Mouse (Mus musculus) midbrain, embryonic 11.5 days (tissue): ENCODE results near the gene Dlgap5. TPM values are rescaled to one million over a fixed set of nuclear protein-coding genes. Genes with fewer than 3 reads are reported as not detected.

Source experiments
- ATAC-seq: fragments of 200-750 bp; cut with Nextera tagmentation; 2 replicates; pipeline ENCODE4 v1.8.0; 2017; ENCODE audit warnings: moderate TSS enrichment, moderate library complexity; ENCODE audit not compliant: low FRiP score
- DNase-seq: peaks from one replicate; pipeline ENCODE4 v3.0.0; 2015; ENCODE audit warnings: low spot score; ENCODE audit errors: missing footprints
- H3K27ac ChIP-seq: fragments of 300-500 bp; sonication (generic); 2 replicates; pipeline ENCODE4 v1.5.1; 2014; ENCODE audit warnings: low read depth, low read length
- H3K27me3 ChIP-seq: fragments of 300-500 bp; sonication (generic); 2 replicates; pipeline ENCODE4 v1.6.1; 2014; ENCODE audit warnings: mild to moderate bottlenecking, low read length, moderate library complexity, mixed read lengths; ENCODE audit not compliant: control insufficient read depth, insufficient read depth
- H3K36me3 ChIP-seq: fragments of 300-500 bp; sonication (generic); 2 replicates; pipeline ENCODE4 v1.6.1; 2014; ENCODE audit warnings: mild to moderate bottlenecking, low read length, moderate library complexity, mixed read lengths; ENCODE audit not compliant: control insufficient read depth, insufficient read depth
- H3K4me1 ChIP-seq: fragments of 300-500 bp; sonication (generic); 2 replicates; pipeline ENCODE4 v1.6.1; 2014; ENCODE audit warnings: low read length; ENCODE audit not compliant: control insufficient read depth, insufficient read depth
- H3K4me2 ChIP-seq: fragments of 300-500 bp; sonication (generic); 2 replicates; pipeline ENCODE4 v1.6.1; 2014; ENCODE audit warnings: mild to moderate bottlenecking, moderate library complexity
- H3K4me3 ChIP-seq: fragments of 300-500 bp; sonication (generic); 2 replicates; pipeline ENCODE4 v1.5.1; 2014; ENCODE audit warnings: low read depth, low read length
- H3K9ac ChIP-seq: fragments of 300-500 bp; sonication (generic); 2 replicates; pipeline ENCODE4 v1.6.1; 2014; ENCODE audit warnings: low read length
- H3K9me3 ChIP-seq: fragments of 300-500 bp; sonication (generic); 2 replicates; pipeline ENCODE4 v1.6.1; 2016; ENCODE audit warnings: low read length; ENCODE audit not compliant: control insufficient read depth
- WGBS: fragments of 180-500 bp; shearing (Covaris S2); extraction: QIAGEN DNeasy Blood & Tissue Kit; methylation state at CpG from one replicate; pipeline ENCODE4 v1.1.7; 2014; 5-methylcytosine and 5-hydroxymethylcytosine counted together
- polyA plus RNA-seq: library from polyadenylated mRNA; unstranded; fragments of >200 nt; fragmentation: Nextera tagmentation; extraction: Ambion mirVana; gene quantifications from 2 replicates; pipeline ENCODE4 v1.2.1, GENCODE M21; 2014

Gene Dlgap5
- polyA plus RNA-seq, 1 experiment from 2014 or later: 61.2 TPM

DNA sequence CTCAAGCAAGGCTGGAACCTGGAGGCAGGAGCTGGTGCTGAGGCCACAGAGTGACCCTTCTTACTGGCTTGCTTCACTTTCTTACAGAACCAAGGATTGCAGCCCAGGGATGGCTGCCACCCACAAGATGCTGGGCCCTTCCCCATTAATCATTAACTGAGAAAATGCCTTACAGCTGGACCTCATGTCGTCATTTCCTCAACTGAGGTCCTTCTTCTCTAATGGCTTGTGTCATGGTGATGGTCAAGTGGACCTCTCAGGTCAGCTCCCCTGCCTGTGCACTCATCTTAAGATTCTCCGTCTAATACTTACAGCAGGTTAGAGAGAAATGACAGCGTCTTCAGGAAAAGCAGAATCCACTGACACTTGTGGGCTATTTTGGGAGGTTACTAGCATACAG, 861 bp downstream of the Dlgap5 start:
- ATAC-seq: no peak
- DNase-seq: no peak
- Histone ChIP-seq H3K4me2 (peak overlapping the region; percentile 63), H3K4me1 (peaks cover 6% of the 10 kb centered on the region), H3K27ac (no peak overlapping the region), H3K9ac (peak overlapping the region; percentile 69), H3K27me3 (no peaks in the 10 kb centered on the region), H3K9me3 (no peaks in the 10 kb centered on the region), H3K36me3 (peaks cover 4% of the 10 kb centered on the region; the same call in 1 of the 2 replicates), H3K4me3 (peak overlapping the region; percentile 56)
- WGBS: 44% methylated on average over 3 of the region's 3 CpGs

GRCm38 (mm10) chr14:47406000-47406399, 12.2 kb downstream of the Dlgap5 start:
- H3K36me3 ChIP-seq: peaks cover 37% of the 10 kb centered on the region

DNA sequence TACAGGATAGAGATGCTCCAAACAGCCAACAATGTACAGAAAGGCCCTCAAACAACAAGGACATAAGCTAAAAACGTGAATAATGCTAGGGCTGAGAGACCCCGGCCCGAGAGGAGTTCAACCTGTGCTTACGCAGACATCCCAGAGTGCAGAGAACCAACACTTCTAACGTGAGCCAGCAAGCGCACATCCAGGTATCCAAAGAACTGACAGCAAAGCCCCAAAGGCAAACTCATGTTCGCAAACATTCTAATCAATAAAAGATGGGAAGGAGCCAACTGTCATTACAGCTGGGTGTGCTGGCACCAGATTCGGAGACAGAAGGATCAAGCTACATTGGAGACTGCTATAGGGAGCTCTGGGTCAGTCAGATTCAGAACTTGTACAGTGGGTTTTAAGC, 15.5 kb downstream of the Dlgap5 start:
- H3K27ac ChIP-seq: no peak overlapping the region

More at GRCm38 (mm10) chr14:47406000-47406399, 12.2 kb downstream of the Dlgap5 start:
- WGBS: 88% methylated on average over 9 of the region's 9 CpGs
- H3K4me1 ChIP-seq: no peaks in the 10 kb centered on the region
- no peak for DNase-seq
- H3K4me2 ChIP-seq: no peak overlapping the region
- H3K27ac ChIP-seq: no peak overlapping the region
- no peaks in the 10 kb centered on the region for H3K27me3 ChIP-seq
- H3K9ac ChIP-seq: no peak overlapping the region
- no peaks in the 10 kb centered on the region for H3K9me3 ChIP-seq
- ATAC-seq: no peak
- H3K4me3 ChIP-seq: no peak overlapping the region

DNA sequence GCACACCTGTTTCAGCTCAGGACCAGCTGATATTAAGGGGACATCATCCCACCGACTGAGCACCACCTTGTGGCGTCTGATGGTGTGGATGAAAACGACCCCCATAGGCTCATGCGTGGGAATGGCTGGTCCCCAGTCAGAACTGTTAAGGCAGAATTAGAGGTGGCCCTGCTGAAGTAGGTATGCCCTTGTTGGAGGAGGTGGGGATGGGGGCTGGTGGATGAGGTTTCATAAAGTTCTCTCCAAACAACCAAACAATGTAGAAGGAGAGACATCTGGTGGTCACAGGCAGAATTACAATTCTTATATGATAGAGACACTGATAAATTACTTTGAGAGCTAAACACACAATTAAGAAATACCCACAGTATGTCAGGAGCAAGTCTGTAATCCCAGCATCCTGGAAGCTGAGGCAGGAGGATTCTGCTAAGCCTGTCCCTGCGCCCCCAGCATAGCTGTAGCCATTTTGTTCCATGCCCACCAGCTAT, 22.0 kb downstream of the Dlgap5 start:
- peak; percentile 92 for DNase-seq
- Histone ChIP-seq H3K4me1 (no peaks in the 10 kb centered on the region), H3K9ac (no peak overlapping the region), H3K4me3 (no peak overlapping the region), H3K36me3 (peaks cover 40% of the 10 kb centered on the region), H3K9me3 (no peaks in the 10 kb centered on the region), H3K27me3 (no peaks in the 10 kb centered on the region), H3K4me2 (no peak overlapping the region), H3K27ac (no peak overlapping the region)
- peak; percentile 55; the same call in 1 of the 2 replicates for ATAC-seq
- WGBS: 75% methylated on average over 5 of the region's 5 CpGs

More for the DNA sequence above, 15.5 kb downstream of the Dlgap5 start:
- Histone ChIP-seq H3K4me2 (no peak overlapping the region), H3K27me3 (no peaks in the 10 kb centered on the region), H3K9me3 (no peaks in the 10 kb centered on the region), H3K4me1 (no peaks in the 10 kb centered on the region), H3K4me3 (no peak overlapping the region), H3K36me3 (peaks cover 28% of the 10 kb centered on the region), H3K9ac (no peak overlapping the region)
- WGBS: 91% methylated on average over 8 of the region's 8 CpGs
- DNase-seq (peak; percentile 56), ATAC-seq (no peak)

DNA sequence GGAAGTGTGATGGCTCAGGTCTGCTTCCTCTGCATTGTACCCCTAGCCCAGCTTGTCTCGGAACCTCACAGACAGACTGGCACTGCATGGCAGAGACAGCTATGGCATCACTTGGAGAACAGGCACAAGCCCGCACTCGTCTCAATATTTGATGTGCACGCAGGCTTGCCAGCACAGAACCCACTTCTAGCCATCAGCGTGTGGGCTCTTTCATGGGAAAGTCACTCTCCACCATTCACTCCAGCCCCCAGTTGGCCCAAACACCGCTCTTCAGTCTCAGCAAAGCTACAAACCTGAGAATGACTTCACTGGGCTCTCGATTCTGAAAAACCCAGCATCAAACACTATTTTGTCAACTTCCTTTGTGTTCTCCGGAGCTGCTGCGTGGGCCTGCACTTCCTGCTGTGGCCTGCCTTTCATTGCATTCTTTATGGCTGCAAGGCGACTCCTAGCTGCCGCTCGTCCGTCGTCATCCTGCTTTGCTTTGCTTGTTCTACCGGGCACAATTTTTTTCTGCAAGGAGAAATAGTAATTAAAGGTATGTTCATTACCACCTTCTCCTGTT, 22.7 kb downstream of the Dlgap5 start:
- no peak overlapping the region for H3K9ac ChIP-seq
- H3K4me3 ChIP-seq: no peak overlapping the region
- no peak overlapping the region for H3K27ac ChIP-seq
- no peaks in the 10 kb centered on the region for H3K27me3 ChIP-seq
- peaks cover 39% of the 10 kb centered on the region for H3K36me3 ChIP-seq
- no peaks in the 10 kb centered on the region for H3K9me3 ChIP-seq
- 78% methylated on average over 15 of the region's 15 CpGs for WGBS
- H3K4me1 ChIP-seq: no peaks in the 10 kb centered on the region
- ATAC-seq (no peak), DNase-seq (no peak)
- H3K4me2 ChIP-seq: no peak overlapping the region

DNA sequence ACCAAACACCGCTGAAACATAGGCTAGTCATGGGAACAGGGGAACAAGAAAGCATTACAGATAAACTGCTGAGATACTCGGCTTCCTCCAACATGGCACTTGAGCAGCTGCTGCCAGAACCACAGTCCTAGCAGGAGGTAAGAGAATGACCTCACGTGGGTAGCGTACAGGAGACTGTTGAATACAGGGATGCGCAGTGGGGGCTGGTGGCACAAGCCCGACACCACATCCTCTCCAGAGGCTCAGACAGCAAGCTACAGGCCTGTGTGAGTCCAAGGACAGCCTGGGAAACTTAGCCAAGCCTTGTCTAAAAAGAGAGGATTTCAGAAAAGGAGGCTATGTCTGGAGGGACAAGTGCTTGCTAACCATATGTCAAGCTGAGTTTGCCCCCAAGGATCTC, 23.2 kb downstream of the Dlgap5 start:
- Histone ChIP-seq H3K27me3 (no peaks in the 10 kb centered on the region), H3K4me2 (no peak overlapping the region), H3K4me1 (no peaks in the 10 kb centered on the region), H3K36me3 (peaks cover 42% of the 10 kb centered on the region), H3K9ac (no peak overlapping the region), H3K9me3 (no peaks in the 10 kb centered on the region), H3K27ac (no peak overlapping the region), H3K4me3 (no peak overlapping the region)
- DNase-seq: no peak
- ATAC-seq: no peak
- WGBS: 95% methylated on average over 6 of the region's 6 CpGs

GRCm38 (mm10) chr14:47393354-47394094, 24.7 kb downstream of the Dlgap5 start:
- no peak overlapping the region for H3K4me3 ChIP-seq
- H3K9ac ChIP-seq: no peak overlapping the region
- H3K9me3 ChIP-seq: no peaks in the 10 kb centered on the region
- ATAC-seq (no peak), DNase-seq (no peak)
- H3K4me2 ChIP-seq: no peak overlapping the region
- H3K27me3 ChIP-seq: no peaks in the 10 kb centered on the region
- H3K27ac ChIP-seq: no peak overlapping the region
- peaks cover 42% of the 10 kb centered on the region for H3K36me3 ChIP-seq
- 97% methylated on average over 10 of the region's 10 CpGs for WGBS
- H3K4me1 ChIP-seq: no peaks in the 10 kb centered on the region

- Histone ChIP-seq H3K4me2 (no peak overlapping the region), H3K36me3 (peaks cover 16% of the 10 kb centered on the region; the same call in 1 of the 2 replicates), H3K4me1 (no peaks in the 10 kb centered on the region), H3K9ac (no peak overlapping the region), H3K9me3 (no peaks in the 10 kb centered on the region), H3K27me3 (no peaks in the 10 kb centered on the region), H3K27ac (no peak overlapping the region), H3K4me3 (no peak overlapping the region)
- ATAC-seq (no peak), DNase-seq (no peak)
- WGBS: 90% methylated on average over 11 of the region's 11 CpGs
These were observed 32.1 kb downstream of the Dlgap5 start for GRCm38 (mm10) chr14:47386125-47386524.

GRCm38 (mm10) chr14:47384653-47385052, 33.6 kb downstream of the Dlgap5 start:
- Histone ChIP-seq H3K4me3 (no peak overlapping the region), H3K27me3 (no peaks in the 10 kb centered on the region), H3K27ac (no peak overlapping the region), H3K4me2 (no peak overlapping the region), H3K9me3 (no peaks in the 10 kb centered on the region), H3K36me3 (peaks cover 9% of the 10 kb centered on the region; the same call in 1 of the 2 replicates), H3K9ac (no peak overlapping the region), H3K4me1 (no peaks in the 10 kb centered on the region)
- ATAC-seq: no peak
- WGBS: 90% methylated on average over 10 of the region's 10 CpGs
- no peak for DNase-seq
